Mouse (Mus musculus) G1E (cell line): Measurements from ENCODE around the gene Agmat. TPM values are rescaled to one million over a fixed set of nuclear protein-coding genes. Genes with fewer than 3 reads are reported as not detected.

Experiments used
- ATAC-seq: 2 replicates; pipeline ENCODE4 v1.8.0; 2016; ENCODE audit warnings: mild to moderate bottlenecking; ENCODE audit not compliant: insufficient number of reproducible peaks, poor library complexity, low FRiP score, severe bottlenecking; ENCODE audit errors: extremely low read depth
- DNase-seq: peaks from one replicate; pipeline ENCODE4 v3.0.0; 2012; ENCODE audit warnings: low spot score
- H3K27me3 ChIP-seq: 2 replicates; pipeline ENCODE4 v1.6.1; 2012; ENCODE audit warnings: mild to moderate bottlenecking, low read length, inconsistent platforms; ENCODE audit not compliant: insufficient read depth
- H3K36me3 ChIP-seq: replicated peaks from 2 replicates; pipeline ENCODE3; 2012; ENCODE audit warnings: mild to moderate bottlenecking, inconsistent platforms
- H3K4me1 ChIP-seq: 2 replicates; pipeline ENCODE4 v1.6.1; 2012; ENCODE audit warnings: low read depth, low read length, inconsistent platforms, mixed read lengths; ENCODE audit not compliant: insufficient read depth
- H3K4me3 ChIP-seq: 2 replicates; pipeline ENCODE4 v1.5.1; 2012; ENCODE audit warnings: low read depth, mild to moderate bottlenecking, inconsistent platforms, low read length, moderate library complexity, mixed read lengths
- H3K9me3 ChIP-seq: replicated peaks from 2 replicates; pipeline ENCODE4 v1.6.1; 2012; ENCODE audit warnings: inconsistent platforms
- CTCF ChIP-seq: IDR thresholded peaks from 2 replicates; pipeline ENCODE4 v1.5.1; 2012; ENCODE audit warnings: low read depth, low read length, inconsistent platforms, mixed read lengths
- GATA1 ChIP-seq: IDR thresholded peaks from 2 replicates; pipeline ENCODE4 v1.6.1; 2012; ENCODE audit warnings: borderline replicate concordance, low read length, inconsistent platforms, mixed read lengths
- GATA2 ChIP-seq: IDR thresholded peaks from 2 replicates; pipeline ENCODE4 v1.6.1; 2012; ENCODE audit warnings: low read depth, low read length, inconsistent platforms, borderline replicate concordance
- POLR2AphosphoS5 ChIP-seq: IDR thresholded peaks from 2 replicates; pipeline ENCODE4 v1.6.1; 2012; ENCODE audit warnings: low read depth, low read length, inconsistent platforms; ENCODE audit not compliant: insufficient replicate concordance
- TAL1 ChIP-seq: conservative IDR thresholded peaks from 2 replicates; pipeline ENCODE4 v1.6.1; 2012; ENCODE audit warnings: low read depth, low read length, inconsistent platforms, mixed read lengths
- polyA plus RNA-seq: library from polyadenylated mRNA; stranded (reverse); fragments of >175 nt; gene quantifications from 2 replicates; pipeline ENCODE4 v1.2.3, GENCODE M21; 2012
- total RNA-seq, 2 experiments: library from RNA; stranded (forward) in 1 of 2; stranded (reverse) in 1 of 2; fragments of 200-1000 nt in 1 of 2; fragments of >200 nt in 1 of 2; fragmentation: Nextera tagmentation in 1 of 2; gene quantifications; 2 replicates each; pipeline ENCODE4 v1.2.3; 2014 to 2017

Agmat gene
- total and polyA plus RNA-seq, 3 experiments = 0.05 TPM; not detected in 2

DNA sequence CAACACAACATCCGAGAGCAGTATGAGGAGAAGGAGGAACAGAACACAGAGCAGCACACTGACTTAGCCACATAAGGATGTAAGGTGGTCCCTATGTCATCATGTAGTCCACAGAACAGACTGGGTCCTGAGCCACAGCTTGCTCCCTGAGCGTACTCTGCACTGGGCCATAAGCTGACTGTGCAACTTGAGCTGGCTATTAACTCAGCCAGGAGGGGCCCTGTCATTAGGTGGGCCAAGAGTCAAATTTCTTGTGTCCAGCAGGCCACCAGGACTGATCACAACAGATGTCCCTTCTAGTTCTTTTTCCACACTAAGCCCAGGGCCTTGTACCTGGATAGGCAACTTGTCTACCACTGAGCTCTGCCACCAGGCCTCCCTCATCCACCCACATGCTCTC is 31.4 kb upstream of the Agmat start:
- Histone ChIP-seq H3K27me3 (no peaks in the 10 kb centered on the region), H3K36me3 (peaks cover 83% of the 10 kb centered on the region), H3K4me1 (peaks cover 80% of the 10 kb centered on the region), H3K9me3 (no peaks in the 10 kb centered on the region), H3K4me3 (peak overlapping the region; percentile 49; the same call in 1 of the 2 replicates)
- ATAC-seq (no peak), DNase-seq (no peak)
- TF ChIP-seq POLR2AphosphoS5 (no peak), GATA1 (no peak), TAL1 (no peak), CTCF (no peak), GATA2 (no peak)

GRCm38 (mm10) chr4:141717633-141718032 is 28.8 kb upstream of the Agmat start:
- H3K4me3 ChIP-seq = no peak overlapping the region
- H3K4me1 ChIP-seq = peaks cover 81% of the 10 kb centered on the region
- DNase-seq (no peak), ATAC-seq (no peak)
- TF ChIP-seq CTCF = no peak
- no peak for TF ChIP-seq GATA1
- peaks cover 80% of the 10 kb centered on the region for H3K36me3 ChIP-seq
- H3K9me3 ChIP-seq = peaks cover 2% of the 10 kb centered on the region; the same call in 1 of the 2 replicates
- no peaks in the 10 kb centered on the region for H3K27me3 ChIP-seq

GRCm38 (mm10) chr4:141719304-141719703 is 27.2 kb upstream of the Agmat start:
- Histone ChIP-seq H3K36me3 (peaks cover 67% of the 10 kb centered on the region), H3K9me3 (peaks cover 2% of the 10 kb centered on the region; the same call in 1 of the 2 replicates), H3K4me1 (peaks cover 71% of the 10 kb centered on the region), H3K4me3 (no peak overlapping the region), H3K27me3 (no peaks in the 10 kb centered on the region)
- DNase-seq (no peak), ATAC-seq (no peak)
- TF ChIP-seq GATA1 = no peak
- TF ChIP-seq GATA2 = no peak
- no peak for TF ChIP-seq POLR2AphosphoS5
- TF ChIP-seq CTCF = no peak
- no peak for TF ChIP-seq TAL1

GRCm38 (mm10) chr4:141720761-141721523 is 25.5 kb upstream of the Agmat start:
- no peak for ATAC-seq
- Histone ChIP-seq H3K36me3 (peaks cover 55% of the 10 kb centered on the region), H3K9me3 (peaks cover 2% of the 10 kb centered on the region; the same call in 1 of the 2 replicates), H3K4me1 (peaks cover 72% of the 10 kb centered on the region), H3K4me3 (peak overlapping the region; percentile 42; the same call in 1 of the 2 replicates), H3K27me3 (no peaks in the 10 kb centered on the region)
- DNase-seq = no peak
- TF ChIP-seq CTCF (no peak), GATA1 (no peak), TAL1 (no peak), POLR2AphosphoS5 (no peak), GATA2 (no peak)

- no peak for DNase-seq
- ATAC-seq = no peak
- H3K36me3 ChIP-seq = peaks cover 45% of the 10 kb centered on the region
- H3K27me3 ChIP-seq = no peaks in the 10 kb centered on the region
- TF ChIP-seq TAL1 = no peak
- no peak for TF ChIP-seq CTCF
- TF ChIP-seq GATA1 = no peak
- no peak for TF ChIP-seq POLR2AphosphoS5
- TF ChIP-seq GATA2 = no peak
- H3K4me1 ChIP-seq = peaks cover 65% of the 10 kb centered on the region
- peak overlapping the region; percentile 99 for H3K4me3 ChIP-seq
- peaks cover 2% of the 10 kb centered on the region; the same call in 1 of the 2 replicates for H3K9me3 ChIP-seq
Observed at GRCm38 (mm10) chr4:141721961-141722360, 24.5 kb upstream of the Agmat start.

- Histone ChIP-seq H3K4me3 (peak within 1 kb of the TSS; percentile 99), H3K9me3 (peaks cover 2% of the 10 kb centered on the region; the same call in 1 of the 2 replicates), H3K4me1 (peaks cover 56% of the 10 kb centered on the region), H3K36me3 (peaks cover 35% of the 10 kb centered on the region), H3K27me3 (peaks cover 3% of the 10 kb centered on the region; the same call in 1 of the 2 replicates)
- peak; percentile 93 for DNase-seq
- peak; percentile 11; the same call in 1 of the 2 replicates for ATAC-seq
- no peak for TF ChIP-seq TAL1
- TF ChIP-seq GATA2 = no peak
- TF ChIP-seq GATA1 = no peak
- no peak for TF ChIP-seq POLR2AphosphoS5
- TF ChIP-seq CTCF = no peak
Observed at GRCm38 (mm10) chr4:141722731-141723672, 23.5 kb upstream of the Agmat start, which contains the start of gene Ddi2. Gene Ddi2, minus strand, starts transcription at chr4:141723419.
